Mouse (Mus musculus): ENCODE measurements around the gene Calm2. TPM values are rescaled to one million over a fixed set of nuclear protein-coding genes. Genes with fewer than 3 reads are reported as not detected.

Calm2 gene
- polyA plus RNA-seq, 1 experiment from 2014 or later, result 619 TPM

GRCm38 (mm10) chr17:87444763-87445162 is 2.0 kb downstream of the Calm2 start:
- Histone ChIP-seq H3K4me2 (peak overlapping the region; percentile 61), H3K27ac (ENCODE audit: poor library complexity, severe bottlenecking) (no peak overlapping the region), H3K36me3 (peaks cover 10% of the 10 kb centered on the region), H3K27me3 (replicated peaks) (no peaks in the 10 kb centered on the region), H3K4me3 (peak overlapping the region; percentile 42), H3K9ac (no peak overlapping the region), H3K4me1 (replicated peaks) (peaks cover 31% of the 10 kb centered on the region), H3K9me3 (replicated peaks) (no peaks in the 10 kb centered on the region)
- no peak for ATAC-seq (ENCODE audit: insufficient number of reproducible peaks, low FRiP score)
- WGBS, result 48% methylated on average over 4 of the region's 4 CpGs

GRCm38 (mm10) chr17:87441537-87441936 is 5.2 kb downstream of the Calm2 start:
- no peaks in the 10 kb centered on the region for H3K27me3 ChIP-seq (replicated peaks)
- no peaks in the 10 kb centered on the region for H3K9me3 ChIP-seq (replicated peaks)
- no peak overlapping the region for H3K4me3 ChIP-seq
- H3K36me3 ChIP-seq, result peaks cover 12% of the 10 kb centered on the region
- H3K9ac ChIP-seq, result no peak overlapping the region
- H3K4me2 ChIP-seq, result peak overlapping the region; percentile 15; the same call in 1 of the 2 replicates
- H3K4me1 ChIP-seq (replicated peaks), result peaks cover 34% of the 10 kb centered on the region
- WGBS, result 76% methylated on average over 2 of the region's 2 CpGs
- no peak overlapping the region for H3K27ac ChIP-seq (ENCODE audit: poor library complexity, severe bottlenecking)
- ATAC-seq (ENCODE audit: insufficient number of reproducible peaks, low FRiP score), result no peak

GRCm38 (mm10) chr17:87439441-87439840 is 7.3 kb downstream of the Calm2 start:
- 89% methylated on average over 2 of the region's 2 CpGs for WGBS

GRCm38 (mm10) chr17:87433929-87434328 is 12.8 kb downstream of the Calm2 start:
- no peak for ATAC-seq (ENCODE audit: insufficient number of reproducible peaks, low FRiP score)
- WGBS, result 92% methylated on average over 3 of the region's 3 CpGs
- Histone ChIP-seq H3K27ac (ENCODE audit: poor library complexity, severe bottlenecking) (no peak overlapping the region), H3K36me3 (peaks cover 63% of the 10 kb centered on the region), H3K4me3 (no peak overlapping the region), H3K9ac (no peak overlapping the region), H3K4me2 (no peak overlapping the region), H3K9me3 (replicated peaks) (no peaks in the 10 kb centered on the region; the same call in 1 of the 2 replicates), H3K27me3 (replicated peaks) (no peaks in the 10 kb centered on the region), H3K4me1 (replicated peaks) (peaks cover 8% of the 10 kb centered on the region)

More at GRCm38 (mm10) chr17:87439441-87439840, 7.3 kb downstream of the Calm2 start:
- Histone ChIP-seq H3K9me3 (replicated peaks) (no peaks in the 10 kb centered on the region), H3K4me3 (no peak overlapping the region), H3K27me3 (replicated peaks) (no peaks in the 10 kb centered on the region), H3K36me3 (peaks cover 26% of the 10 kb centered on the region), H3K4me2 (no peak overlapping the region), H3K27ac (ENCODE audit: poor library complexity, severe bottlenecking) (no peak overlapping the region), H3K9ac (no peak overlapping the region), H3K4me1 (replicated peaks) (peaks cover 30% of the 10 kb centered on the region)
- ATAC-seq (ENCODE audit: insufficient number of reproducible peaks, low FRiP score), result no peak

- ATAC-seq (ENCODE audit: insufficient number of reproducible peaks, low FRiP score), result no peak
- Histone ChIP-seq H3K27me3 (replicated peaks) (no peaks in the 10 kb centered on the region), H3K9me3 (replicated peaks) (no peaks in the 10 kb centered on the region; the same call in 1 of the 2 replicates), H3K9ac (no peak overlapping the region), H3K27ac (ENCODE audit: poor library complexity, severe bottlenecking) (no peak overlapping the region), H3K4me2 (no peak overlapping the region), H3K4me3 (no peak overlapping the region), H3K4me1 (replicated peaks) (peaks cover 6% of the 10 kb centered on the region), H3K36me3 (peaks cover 68% of the 10 kb centered on the region)
- 88% methylated on average over 5 of the region's 5 CpGs for WGBS
Observed at GRCm38 (mm10) chr17:87432743-87433142, 14.0 kb downstream of the Calm2 start.

GRCm38 (mm10) chr17:87432314-87432713 is 14.4 kb downstream of the Calm2 start:
- H3K4me1 ChIP-seq (replicated peaks), result peaks cover 1% of the 10 kb centered on the region
- no peak overlapping the region for H3K9ac ChIP-seq
- no peaks in the 10 kb centered on the region; the same call in 1 of the 2 replicates for H3K9me3 ChIP-seq (replicated peaks)
- no peaks in the 10 kb centered on the region for H3K27me3 ChIP-seq (replicated peaks)
- H3K4me2 ChIP-seq, result no peak overlapping the region
- H3K27ac ChIP-seq (ENCODE audit: poor library complexity, severe bottlenecking), result no peak overlapping the region
- H3K36me3 ChIP-seq, result peaks cover 66% of the 10 kb centered on the region
- ATAC-seq (ENCODE audit: insufficient number of reproducible peaks, low FRiP score), result no peak
- H3K4me3 ChIP-seq, result no peak overlapping the region

- 90% methylated on average over 3 of the region's 3 CpGs for WGBS
- Histone ChIP-seq H3K9me3 (replicated peaks) (no peaks in the 10 kb centered on the region; the same call in 1 of the 2 replicates), H3K9ac (no peak overlapping the region), H3K36me3 (peaks cover 57% of the 10 kb centered on the region), H3K4me3 (no peak overlapping the region), H3K4me1 (replicated peaks) (no peaks in the 10 kb centered on the region), H3K4me2 (no peak overlapping the region), H3K27me3 (replicated peaks) (no peaks in the 10 kb centered on the region), H3K27ac (ENCODE audit: poor library complexity, severe bottlenecking) (no peak overlapping the region)
- ATAC-seq (ENCODE audit: insufficient number of reproducible peaks, low FRiP score), result no peak
Observed at GRCm38 (mm10) chr17:87429431-87429830, 17.3 kb downstream of the Calm2 start.

- H3K27me3 ChIP-seq (replicated peaks), result no peaks in the 10 kb centered on the region
- H3K9me3 ChIP-seq (replicated peaks), result no peaks in the 10 kb centered on the region; the same call in 1 of the 2 replicates
- H3K9ac ChIP-seq, result no peak within 1 kb of the TSS
- peaks cover 44% of the 10 kb centered on the region for H3K36me3 ChIP-seq
- peak within 1 kb of the TSS; percentile 31 for H3K4me2 ChIP-seq
- no peak within 1 kb of the TSS for H3K27ac ChIP-seq (ENCODE audit: poor library complexity, severe bottlenecking)
- no peaks in the 10 kb centered on the region for H3K4me1 ChIP-seq (replicated peaks)
- WGBS, result 49% methylated on average over 24 of the region's 24 CpGs
- no peak within 1 kb of the TSS for H3K4me3 ChIP-seq
- peak; percentile 45; the same call in 1 of the 2 replicates for ATAC-seq (ENCODE audit: insufficient number of reproducible peaks, low FRiP score)
Observed at GRCm38 (mm10) chr17:87427511-87427910, 19.2 kb downstream of the Calm2 start, which contains the start of gene Stpg4. TSS of gene Stpg4 (minus strand) at chr17:87427741.

GRCm38 (mm10) chr17:87418082-87418481 is 28.7 kb downstream of the Calm2 start:
- H3K27ac ChIP-seq (ENCODE audit: poor library complexity, severe bottlenecking), result no peak overlapping the region
- 64% methylated on average over 7 of the region's 7 CpGs for WGBS
- no peak overlapping the region for H3K4me3 ChIP-seq
- 0 out of 2 replicates have a peak, but pooled peaks cover 3% of the 10 kb centered on the region for H3K9me3 ChIP-seq (replicated peaks)
- ATAC-seq (ENCODE audit: insufficient number of reproducible peaks, low FRiP score), result no peak
- no peak overlapping the region for H3K9ac ChIP-seq
- no peaks in the 10 kb centered on the region for H3K27me3 ChIP-seq (replicated peaks)
- H3K36me3 ChIP-seq, result no peaks in the 10 kb centered on the region
- H3K4me2 ChIP-seq, result no peak overlapping the region
- H3K4me1 ChIP-seq (replicated peaks), result peaks cover 5% of the 10 kb centered on the region; the same call in 1 of the 2 replicates

GRCm38 (mm10) chr17:87406646-87407045 is 40.1 kb downstream of the Calm2 start:
- no peaks in the 10 kb centered on the region for H3K4me1 ChIP-seq (replicated peaks)
- no peaks in the 10 kb centered on the region for H3K9me3 ChIP-seq (replicated peaks)
- H3K4me3 ChIP-seq, result no peak overlapping the region
- H3K9ac ChIP-seq, result no peak overlapping the region
- no peak for ATAC-seq (ENCODE audit: insufficient number of reproducible peaks, low FRiP score)
- no peak overlapping the region for H3K4me2 ChIP-seq
- no peak overlapping the region for H3K27ac ChIP-seq (ENCODE audit: poor library complexity, severe bottlenecking)
- 70% methylated on average over 4 of the region's 4 CpGs for WGBS
- H3K27me3 ChIP-seq (replicated peaks), result no peaks in the 10 kb centered on the region
- H3K36me3 ChIP-seq, result no peaks in the 10 kb centered on the region

- ATAC-seq (ENCODE audit: insufficient number of reproducible peaks, low FRiP score), result no peak
- no peak overlapping the region for H3K27ac ChIP-seq (ENCODE audit: poor library complexity, severe bottlenecking)
Observed at GRCm38 (mm10) chr17:87405576-87405975, 41.2 kb downstream of the Calm2 start.

GRCm38 (mm10) chr17:87403462-87403861 is 43.3 kb downstream of the Calm2 start:
- no peak for ATAC-seq (ENCODE audit: insufficient number of reproducible peaks, low FRiP score)
- no peak overlapping the region for H3K27ac ChIP-seq (ENCODE audit: poor library complexity, severe bottlenecking)
- H3K9ac ChIP-seq, result no peak overlapping the region
- no peak overlapping the region for H3K4me3 ChIP-seq
- no peak overlapping the region for H3K4me2 ChIP-seq
- no peaks in the 10 kb centered on the region for H3K27me3 ChIP-seq (replicated peaks)
- no peaks in the 10 kb centered on the region for H3K4me1 ChIP-seq (replicated peaks)
- H3K9me3 ChIP-seq (replicated peaks), result no peaks in the 10 kb centered on the region
- H3K36me3 ChIP-seq, result no peaks in the 10 kb centered on the region
- 80% methylated on average over 4 of the region's 4 CpGs for WGBS

More at GRCm38 (mm10) chr17:87405576-87405975, 41.2 kb downstream of the Calm2 start:
- 73% methylated on average over 11 of the region's 11 CpGs for WGBS
- no peaks in the 10 kb centered on the region for H3K4me1 ChIP-seq (replicated peaks)
- no peak overlapping the region for H3K4me2 ChIP-seq
- no peaks in the 10 kb centered on the region for H3K36me3 ChIP-seq
- H3K4me3 ChIP-seq, result no peak overlapping the region
- no peaks in the 10 kb centered on the region for H3K9me3 ChIP-seq (replicated peaks)
- no peak overlapping the region for H3K9ac ChIP-seq
- H3K27me3 ChIP-seq (replicated peaks), result no peaks in the 10 kb centered on the region
